In the genomic region with DNA sequence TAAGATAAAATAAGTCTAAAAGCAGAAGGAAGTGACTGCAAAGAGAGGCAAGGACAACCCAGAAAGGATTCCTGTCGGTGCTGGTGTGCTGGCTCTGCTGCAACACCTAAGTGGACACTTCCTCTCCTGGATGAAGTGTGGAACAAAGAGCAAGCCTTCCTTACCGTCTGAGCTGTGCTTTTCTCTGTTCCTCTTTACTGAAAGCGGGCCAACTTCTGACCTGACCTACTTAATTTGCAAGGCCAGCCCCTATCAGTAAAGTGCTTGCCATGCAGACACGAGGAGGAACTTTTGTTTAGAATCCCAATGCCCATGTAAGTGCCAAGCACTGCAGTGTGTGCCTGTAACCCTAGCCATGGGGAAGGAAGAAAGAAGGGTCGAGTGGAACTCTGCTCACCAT, we compare ENCODE assay signal across 9 mouse cellular contexts.
DNase-seq lines count a peak whose midpoint lies in the region; ATAC-seq and TF ChIP-seq lines count a peak whose summit lies in the region.
"Had no signal": no experiment of that assay in that cellular context is flagged by ENCODE, and none has a peak within 500 bp of the region (broad histone marks: within the 10 kb centered on the region; RNA-seq: fewer than 3 reads in every experiment).

No protein-coding gene starts in this region.

- H3K27ac ChIP-seq in hindbrain, postnatal 0 days = no peak overlapping the region
- no peak overlapping the region for H3K27ac ChIP-seq in hindbrain, embryonic 12.5 days
- no peak overlapping the region for H3K27ac ChIP-seq in MEL (ENCODE audit: control insufficient read depth, low read depth, low read length)
- no peak overlapping the region for H3K27ac ChIP-seq in midbrain, embryonic 11.5 days (ENCODE audit: low read depth, low read length)

- ATAC-seq in hindbrain, postnatal 0 days = no peak
- ATAC-seq in hindbrain, embryonic 12.5 days (ENCODE audit: low FRiP score) = no peak
- no peak for ATAC-seq in midbrain, embryonic 11.5 days (ENCODE audit: low FRiP score)

- no peak overlapping the region for H3K4me2 ChIP-seq in hindbrain, postnatal 0 days (ENCODE audit: low read depth, low read length)
- no peak overlapping the region for H3K4me2 ChIP-seq in hindbrain, embryonic 12.5 days (replicated peaks)
- no peak overlapping the region for H3K4me2 ChIP-seq in midbrain, embryonic 11.5 days

- no peak for TF ChIP-seq CTCF in hindbrain, postnatal 0 days (IDR thresholded peaks at IDR 0.05; ENCODE audit: low read depth)
- no peak for TF ChIP-seq CTCF in MEL (IDR thresholded peaks at IDR 0.05 in 2 of 3, conservative IDR thresholded peaks at IDR 0.05 in 1 of 3; ENCODE audit: control insufficient read depth in 1 of 3, insufficient read depth in 1 of 3, low read depth in 2 of 3, low read length in 3 of 3, poor library complexity in 1 of 3, severe bottlenecking in 1 of 3)
- TF ChIP-seq CTCF in lung, adult 2 months (IDR thresholded peaks at IDR 0.05; ENCODE audit: insufficient read depth, low read length) = no peak

- peak; percentile 28 for DNase-seq in hindbrain, postnatal 0 days (ENCODE audit: low spot score)
- peak; percentile 32 for DNase-seq in MEL (ENCODE audit: low read depth, low spot score)
- DNase-seq in cerebellum, postnatal 10 days = peak; percentile 35 to 38
- DNase-seq in lung, adult 2 months = peak; percentile 33
- DNase-seq in urinary bladder, postnatal 14 days (ENCODE audit: low spot score) = no peak
- no peak for DNase-seq in spleen, adult 12 weeks (ENCODE audit: low spot score)
- no peak for DNase-seq in midbrain, embryonic 11.5 days (ENCODE audit: low spot score, missing footprints)
- DNase-seq: thymus, postnatal 14 days had no signal

- no peak for TF ChIP-seq EP300 in MEL (IDR thresholded peaks at IDR 0.05; ENCODE audit: low read depth in 1 of 2, low read length in 2 of 2)

- peaks cover 8% of the 10 kb centered on the region for H3K36me3 ChIP-seq in hindbrain, postnatal 0 days (ENCODE audit: insufficient read depth, low read length)
- H3K36me3 ChIP-seq in hindbrain, embryonic 12.5 days = peaks cover 31% of the 10 kb centered on the region
- peaks cover 24 to 58% of the 10 kb centered on the region in 2 experiments for H3K36me3 ChIP-seq in MEL (ENCODE audit: control insufficient read depth in 1 of 2, insufficient read depth in 2 of 2, low read length in 2 of 2)
- H3K36me3 ChIP-seq in midbrain, embryonic 11.5 days (ENCODE audit: control insufficient read depth, insufficient read depth, low read length) = peaks cover 11% of the 10 kb centered on the region

- WGBS in hindbrain, postnatal 0 days = 53% methylated on average over 5 of the region's 5 CpGs
- 66% methylated on average over 5 of the region's 5 CpGs for WGBS in hindbrain, embryonic 12.5 days
- WGBS in lung, adult 2 months = 21% methylated on average over 5 of the region's 5 CpGs
- 82% methylated on average over 5 of the region's 5 CpGs for WGBS in midbrain, embryonic 11.5 days

- H3K9me3 ChIP-seq in hindbrain, postnatal 0 days (ENCODE audit: low read length) = no peaks in the 10 kb centered on the region
- peaks cover 10% of the 10 kb centered on the region; the same call in 1 of the 2 replicates for H3K9me3 ChIP-seq in hindbrain, embryonic 12.5 days (replicated peaks)
- H3K9me3 ChIP-seq in MEL (replicated peaks; ENCODE audit: insufficient read depth, low read length) = no peaks in the 10 kb centered on the region
- no peaks in the 10 kb centered on the region for H3K9me3 ChIP-seq in midbrain, embryonic 11.5 days (ENCODE audit: control insufficient read depth, low read length)

- no peaks in the 10 kb centered on the region; the same call in 1 of the 2 replicates for H3K79me2 ChIP-seq in MEL (ENCODE audit: control insufficient read depth, insufficient read depth, low read length, poor library complexity)

- no peak for TF ChIP-seq POLR2A in MEL (IDR thresholded peaks at IDR 0.05; ENCODE audit: control insufficient read depth in 1 of 2, insufficient read depth in 1 of 2, low read depth in 1 of 2, low read length in 2 of 2, poor library complexity in 1 of 2)
- no peak for TF ChIP-seq POLR2A in lung, adult 2 months (IDR thresholded peaks at IDR 0.05; ENCODE audit: borderline replicate concordance, extremely low read depth, low read depth, low read length)

- no peak overlapping the region for H3K9ac ChIP-seq in hindbrain, postnatal 0 days (replicated peaks; ENCODE audit: low read length)
- H3K9ac ChIP-seq in hindbrain, embryonic 12.5 days = no peak overlapping the region
- H3K9ac ChIP-seq in MEL (ENCODE audit: control insufficient read depth, low read depth, low read length, poor library complexity, severe bottlenecking) = no peak overlapping the region
- no peak overlapping the region for H3K9ac ChIP-seq in midbrain, embryonic 11.5 days (ENCODE audit: low read length)

- H3K4me3 ChIP-seq in hindbrain, postnatal 0 days (ENCODE audit: low read length) = no peak overlapping the region
- no peak overlapping the region for H3K4me3 ChIP-seq in hindbrain, embryonic 12.5 days
- no peak overlapping the region for H3K4me3 ChIP-seq in MEL (ENCODE audit: control insufficient read depth in 1 of 2, insufficient read depth in 1 of 2, low read depth in 2 of 2, low read length in 2 of 2)
- no peak overlapping the region for H3K4me3 ChIP-seq in lung, adult 2 months (replicated peaks; ENCODE audit: extremely low read depth, low read depth, low read length)
- H3K4me3 ChIP-seq in midbrain, embryonic 11.5 days (ENCODE audit: low read depth, low read length) = no peak overlapping the region

- no peaks in the 10 kb centered on the region for H3K27me3 ChIP-seq in hindbrain, postnatal 0 days (ENCODE audit: insufficient read depth, low read length)
- H3K27me3 ChIP-seq in hindbrain, embryonic 12.5 days = no peaks in the 10 kb centered on the region
- H3K27me3 ChIP-seq in MEL (ENCODE audit: control insufficient read depth in 1 of 2, insufficient read depth in 2 of 2, low read length in 2 of 2) = no peaks in the 10 kb centered on the region
- no peaks in the 10 kb centered on the region for H3K27me3 ChIP-seq in midbrain, embryonic 11.5 days (ENCODE audit: control insufficient read depth, insufficient read depth, low read length)

- TF ChIP-seq RAD21 in MEL (IDR thresholded peaks at IDR 0.05; ENCODE audit: low read depth, low read length) = no peak

- no peaks in the 10 kb centered on the region for H3K4me1 ChIP-seq in hindbrain, postnatal 0 days (ENCODE audit: insufficient read depth, low read length)
- no peaks in the 10 kb centered on the region for H3K4me1 ChIP-seq in hindbrain, embryonic 12.5 days
- peaks cover 14 to 20% of the 10 kb centered on the region in 2 experiments for H3K4me1 ChIP-seq in MEL (ENCODE audit: control insufficient read depth in 1 of 2, insufficient read depth in 2 of 2, low read length in 2 of 2)
- H3K4me1 ChIP-seq in lung, adult 2 months (ENCODE audit: control insufficient read depth, insufficient read depth, low read length) = peaks cover 10% of the 10 kb centered on the region; the same call in 1 of the 2 replicates
- H3K4me1 ChIP-seq in midbrain, embryonic 11.5 days (ENCODE audit: control insufficient read depth, insufficient read depth, low read length) = no peaks in the 10 kb centered on the region

TF ChIP-seq in MEL, 35 proteins besides CTCF, POLR2A, EP300 and RAD21:
- TF ChIP-seq E2F4 (IDR thresholded peaks at IDR 0.05; ENCODE audit: borderline replicate concordance, low read depth, low read length) (no peak), BHLHE40 (IDR thresholded peaks at IDR 0.05; ENCODE audit: borderline replicate concordance, low read depth, low read length) (no peak), USF2 (IDR thresholded peaks at IDR 0.05; ENCODE audit: borderline replicate concordance in 1 of 2, insufficient read depth in 1 of 2, low read depth in 1 of 2, low read length in 2 of 2) (no peak), SMC3 (IDR thresholded peaks at IDR 0.05; ENCODE audit: low read depth, low read length) (no peak), RCOR1 (IDR thresholded peaks at IDR 0.05; ENCODE audit: low read depth, low read length) (no peak), ZKSCAN1 (IDR thresholded peaks at IDR 0.05; ENCODE audit: low read depth, low read length) (no peak)
TF ChIP-seq in MEL: peak in this region for 0.

Comparison
In these comparisons a context has a peak if more than half of its experiments do, and no peak if none do; other contexts are left out.
1. DNase-seq: peak in hindbrain, postnatal 0 days (single experiment), MEL (single experiment), cerebellum, postnatal 10 days (2 of 2) and lung, adult 2 months (single experiment); none in urinary bladder, postnatal 14 days (single experiment), spleen, adult 12 weeks (single experiment) and midbrain, embryonic 11.5 days (single experiment).